Mouse (Mus musculus) thymus, postnatal 10 days (tissue): ENCODE results near the gene Hs3st3b1.

Experiments
- DNase-seq, 2 experiments: peaks; one replicate each; pipeline ENCODE4 v3.0.0; 2021; ENCODE audit warnings: low spot score in 2 of 2

The Hs3st3b1 gene

DNA sequence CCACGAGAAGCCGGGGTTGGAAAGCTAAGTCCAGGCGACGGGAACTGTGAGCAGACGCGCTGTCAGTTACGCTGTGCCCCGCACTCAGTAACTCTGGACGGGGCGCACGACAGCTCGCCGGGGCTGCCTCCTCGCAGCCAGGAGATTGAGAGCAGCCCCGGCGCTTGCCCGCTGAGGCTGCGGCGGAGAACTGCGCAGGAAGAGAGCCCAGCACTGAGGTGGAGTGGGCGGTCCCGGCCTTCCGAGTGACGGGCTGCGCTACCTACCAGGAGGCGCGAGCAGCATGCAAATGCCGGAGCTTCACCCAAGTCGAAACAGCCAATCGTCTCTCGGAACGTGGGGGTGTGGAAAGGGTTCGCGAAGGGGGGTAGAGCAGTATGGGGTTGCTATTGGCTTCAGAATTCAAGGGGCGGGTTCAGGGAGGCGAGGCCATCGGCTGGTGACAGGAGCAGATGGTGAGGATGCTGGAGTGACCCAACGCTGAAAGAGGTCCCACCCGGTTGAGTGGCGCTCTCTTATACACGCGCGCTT, at the start of gene Hs3st3b1:
Hs3st3b1 (minus strand) TSS at position 200 of the 531 bp plus-strand sequence.
- peak; percentile 88 to 90 for DNase-seq

DNA sequence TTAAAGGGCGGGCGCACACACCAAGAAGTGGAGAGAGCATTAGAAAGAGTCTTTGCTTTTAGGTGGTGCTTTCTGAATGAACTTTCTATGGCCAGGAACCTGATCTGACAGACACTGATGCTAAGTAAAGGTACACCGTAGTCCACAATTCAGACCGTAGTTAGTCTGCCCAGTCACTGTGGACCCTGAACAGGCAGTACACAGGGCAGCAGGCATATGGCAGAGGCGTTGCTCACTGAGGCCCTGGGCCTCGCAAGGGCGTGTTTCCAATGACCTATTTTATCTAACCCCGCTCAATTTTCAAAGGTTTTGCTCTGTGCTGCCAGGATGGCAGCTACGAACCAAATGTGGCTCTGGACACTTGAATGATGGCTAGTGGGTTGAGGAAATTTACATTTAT, 49.4 kb upstream of the Hs3st3b1 start:
- no peak for DNase-seq

DNA sequence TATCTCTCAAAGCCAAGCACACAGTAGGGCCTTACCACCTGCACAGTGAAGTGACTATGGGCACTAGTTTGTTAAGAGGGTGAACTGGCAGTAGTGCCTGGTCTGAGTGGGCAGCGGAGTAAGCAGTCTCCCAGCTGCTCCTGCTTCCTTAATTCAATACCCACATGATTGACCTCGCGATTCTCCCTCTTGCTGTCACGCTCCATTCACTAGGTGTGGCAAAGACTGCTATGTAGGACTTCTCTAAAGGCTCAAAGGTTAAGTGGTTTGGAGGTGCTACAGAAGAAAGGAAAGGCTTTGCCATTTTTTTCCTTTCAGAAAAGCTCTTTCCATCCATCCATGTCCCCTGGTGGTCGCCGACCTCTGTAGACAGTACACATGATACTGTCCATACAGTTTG, 48.7 kb upstream of the Hs3st3b1 start:
- no peak for DNase-seq

DNA sequence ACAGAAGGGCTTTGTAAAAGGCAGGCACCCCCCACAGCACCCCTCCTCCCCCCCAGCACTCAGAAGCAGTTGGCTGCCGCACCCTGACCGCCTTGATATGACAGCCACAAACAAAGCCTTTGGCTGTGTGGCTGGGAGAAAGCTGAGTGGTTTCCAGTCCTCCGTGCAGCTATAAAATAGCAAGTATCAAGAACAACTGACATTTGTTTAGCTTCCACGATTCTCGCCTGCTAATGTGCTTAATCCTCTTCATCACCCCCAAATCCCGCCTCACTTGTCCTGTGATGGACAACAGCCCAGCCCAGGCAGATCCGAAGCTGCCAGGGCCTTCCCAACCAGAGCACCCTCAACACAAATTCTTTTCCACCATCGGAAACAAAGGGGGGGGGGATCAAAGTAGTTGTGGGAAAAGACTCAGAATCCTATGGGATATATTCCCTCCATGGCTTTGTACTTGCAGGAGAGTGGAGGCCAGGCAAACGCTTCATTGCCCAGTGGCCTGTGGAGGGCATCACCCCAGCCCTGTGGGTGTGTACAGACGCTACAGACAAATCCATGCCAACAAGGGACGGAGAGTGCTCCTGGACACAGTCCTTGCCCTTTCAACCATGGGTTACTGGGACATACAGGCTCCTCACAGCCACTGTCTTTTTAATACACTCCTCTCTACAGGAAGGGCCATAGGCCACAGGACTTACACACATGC, 47.3 kb upstream of the Hs3st3b1 start:
- DNase-seq = no peak

DNA sequence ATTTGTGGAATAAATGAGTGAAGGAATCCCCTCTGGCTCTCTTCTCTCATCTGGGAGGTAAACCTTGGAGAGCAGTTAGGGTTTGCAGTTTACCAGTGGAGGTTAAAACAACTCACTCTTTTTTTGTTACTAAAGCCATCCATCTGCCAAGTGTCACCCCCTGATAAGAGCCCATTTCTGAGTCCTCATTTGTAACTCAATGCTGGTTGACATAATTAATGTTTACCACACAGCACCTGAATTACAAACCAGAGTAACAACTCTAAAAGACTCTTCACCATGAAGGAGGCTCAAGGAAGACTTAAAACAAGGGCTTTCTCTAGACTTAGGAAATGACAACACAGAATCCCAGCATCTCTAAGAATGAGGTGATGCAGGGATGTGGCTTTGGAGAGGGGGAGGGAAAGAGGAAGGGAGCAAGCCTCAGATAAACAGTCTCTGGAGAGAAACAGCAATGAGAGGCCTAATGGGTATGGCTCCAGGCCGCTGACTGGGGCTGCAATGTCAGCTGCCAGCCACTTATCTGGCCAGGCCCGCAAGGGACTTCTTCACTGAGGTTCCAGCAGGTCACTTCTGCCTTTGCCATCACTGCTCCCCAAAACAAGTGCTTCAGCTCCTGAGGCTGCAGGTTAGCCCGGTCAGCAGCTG, 46.4 kb upstream of the Hs3st3b1 start:
- DNase-seq = no peak

DNA sequence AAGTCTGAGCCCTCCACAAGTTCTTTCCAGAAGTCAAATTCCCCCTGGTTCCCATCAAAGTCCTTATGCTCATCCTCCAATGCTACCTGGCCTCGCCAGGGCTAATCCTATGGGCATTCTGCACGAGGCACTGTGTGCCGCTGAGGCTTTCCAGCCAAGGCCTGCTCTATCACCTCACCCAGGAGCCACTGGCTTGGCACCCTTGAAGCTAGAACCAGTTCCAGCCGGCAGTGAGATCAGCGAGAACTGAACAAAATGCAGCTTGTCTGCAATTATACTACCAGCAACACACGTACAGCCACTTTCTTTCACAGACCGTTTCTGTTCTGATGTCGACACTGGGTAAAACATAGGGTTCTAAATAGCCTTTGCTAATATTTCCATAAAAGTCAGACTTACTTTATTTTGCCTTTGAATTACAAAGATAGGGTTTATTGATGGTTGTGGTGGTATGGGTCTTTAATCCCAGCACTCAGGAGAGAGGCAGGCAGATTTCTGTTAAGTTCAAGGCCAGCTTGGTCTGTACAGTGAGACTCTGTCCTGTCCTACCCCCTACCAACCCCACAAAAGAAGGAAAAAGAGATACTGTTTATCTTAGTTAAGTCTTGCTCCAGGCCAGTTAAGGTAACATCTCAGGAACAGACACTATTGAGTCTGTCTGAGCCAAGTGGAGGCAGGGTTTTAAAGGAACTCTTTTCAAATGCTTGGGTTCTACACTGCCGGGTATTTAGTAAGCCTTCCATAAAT, 45.7 kb upstream of the Hs3st3b1 start:
- no peak for DNase-seq

DNA sequence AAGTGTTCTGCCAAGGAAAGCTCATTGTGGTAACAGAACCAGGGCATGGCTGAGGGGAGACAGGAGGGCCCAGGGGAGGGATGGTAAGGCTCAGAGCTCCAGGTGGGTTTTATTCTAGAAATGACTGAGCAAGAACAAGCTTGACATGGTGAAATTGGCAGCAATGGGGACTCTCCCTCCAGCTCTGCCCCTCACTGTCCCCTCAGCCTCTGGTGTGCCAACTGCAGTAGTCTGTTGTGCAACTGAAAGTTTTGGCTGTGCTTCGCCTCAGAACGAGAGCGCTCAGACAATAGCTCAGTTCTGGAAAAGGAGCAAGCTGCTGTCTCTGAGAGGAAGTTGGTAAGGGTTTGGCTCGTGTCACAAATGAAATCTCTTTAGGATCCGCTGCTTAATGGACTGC, 43.3 kb upstream of the Hs3st3b1 start:
- no peak for DNase-seq

DNA sequence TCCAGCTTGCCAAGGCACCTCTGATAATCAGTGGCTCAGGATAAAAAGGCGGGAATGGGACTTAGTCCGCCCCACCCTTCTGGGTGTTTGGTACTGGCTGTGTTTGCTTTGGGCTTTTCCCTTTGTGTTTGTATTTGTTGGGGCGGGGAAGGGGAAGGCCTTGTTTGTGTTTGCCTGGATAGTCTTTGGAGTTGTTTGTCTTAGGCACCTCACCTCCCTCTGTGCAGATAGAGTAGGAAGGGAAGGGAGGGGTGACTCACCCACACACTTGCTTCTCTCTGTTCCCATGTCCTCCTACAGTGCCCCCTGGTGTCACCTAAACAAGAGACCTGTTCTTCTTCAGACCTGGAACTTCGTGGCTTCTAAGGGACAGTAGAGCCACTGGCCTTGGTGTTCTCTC, 35.1 kb upstream of the Hs3st3b1 start:
- peak in 1 of 2 experiments; percentile 39 for DNase-seq

DNA sequence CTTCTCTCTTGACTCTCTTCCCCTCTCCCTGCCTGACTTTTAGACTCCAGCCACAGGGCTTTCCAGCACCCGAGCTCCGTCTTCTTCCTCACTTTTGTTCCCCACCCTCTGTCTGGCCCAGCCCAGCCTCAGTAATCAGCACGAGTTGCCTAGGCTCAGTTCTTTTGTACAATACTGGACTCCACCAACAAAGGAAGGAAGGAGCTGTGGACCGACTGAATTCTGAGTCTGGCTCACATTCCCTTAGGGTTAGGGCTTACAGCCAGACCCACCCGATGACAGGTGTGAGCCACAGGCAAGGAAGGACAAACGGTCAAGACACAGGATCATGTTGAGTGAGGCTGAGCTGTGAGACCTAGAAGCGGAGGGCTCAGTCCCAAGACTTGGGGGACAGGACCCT, 34.7 kb upstream of the Hs3st3b1 start:
- DNase-seq = no peak

DNA sequence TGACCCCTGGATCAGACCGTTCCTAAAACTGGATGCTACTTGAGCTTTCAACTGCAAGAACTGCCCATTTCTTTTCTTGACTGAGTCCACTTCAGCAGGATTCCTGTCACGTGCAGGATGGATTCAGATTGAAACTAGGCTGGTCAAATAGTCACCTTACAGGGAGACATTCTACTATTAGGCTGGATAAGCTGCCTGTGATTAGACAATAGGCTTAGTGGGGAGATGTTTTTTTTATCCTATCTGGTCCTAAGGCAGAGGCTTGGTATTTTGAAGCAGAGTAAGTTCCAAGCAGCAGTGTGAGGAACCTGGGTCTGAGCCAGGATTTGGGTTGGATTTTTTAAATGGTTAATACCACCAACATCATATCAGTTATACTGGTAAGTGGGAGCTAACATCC, 31.8 kb upstream of the Hs3st3b1 start:
- no peak for DNase-seq

DNA sequence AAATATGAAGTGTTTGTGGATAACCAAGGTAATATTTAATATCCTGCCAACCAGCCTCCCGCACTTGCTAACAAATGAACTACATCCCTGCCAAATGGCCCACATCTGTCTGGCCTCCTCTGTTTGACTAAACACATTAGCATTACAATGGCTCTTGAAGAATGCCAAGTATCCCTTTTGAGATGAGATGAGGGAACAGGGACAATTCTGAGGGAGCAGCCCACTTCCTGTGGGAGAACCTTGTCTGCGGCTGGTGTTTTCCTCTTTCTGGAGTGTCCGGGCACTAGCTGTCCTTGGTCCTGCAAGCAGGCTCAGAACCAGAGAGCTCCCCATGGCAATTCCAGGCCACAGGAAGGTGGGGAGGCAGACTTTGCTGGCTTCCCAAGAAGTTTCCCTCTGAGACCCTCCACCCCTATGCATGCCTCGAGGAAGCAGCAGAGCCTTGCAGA, 30.7 kb upstream of the Hs3st3b1 start:
- DNase-seq = no peak

DNA sequence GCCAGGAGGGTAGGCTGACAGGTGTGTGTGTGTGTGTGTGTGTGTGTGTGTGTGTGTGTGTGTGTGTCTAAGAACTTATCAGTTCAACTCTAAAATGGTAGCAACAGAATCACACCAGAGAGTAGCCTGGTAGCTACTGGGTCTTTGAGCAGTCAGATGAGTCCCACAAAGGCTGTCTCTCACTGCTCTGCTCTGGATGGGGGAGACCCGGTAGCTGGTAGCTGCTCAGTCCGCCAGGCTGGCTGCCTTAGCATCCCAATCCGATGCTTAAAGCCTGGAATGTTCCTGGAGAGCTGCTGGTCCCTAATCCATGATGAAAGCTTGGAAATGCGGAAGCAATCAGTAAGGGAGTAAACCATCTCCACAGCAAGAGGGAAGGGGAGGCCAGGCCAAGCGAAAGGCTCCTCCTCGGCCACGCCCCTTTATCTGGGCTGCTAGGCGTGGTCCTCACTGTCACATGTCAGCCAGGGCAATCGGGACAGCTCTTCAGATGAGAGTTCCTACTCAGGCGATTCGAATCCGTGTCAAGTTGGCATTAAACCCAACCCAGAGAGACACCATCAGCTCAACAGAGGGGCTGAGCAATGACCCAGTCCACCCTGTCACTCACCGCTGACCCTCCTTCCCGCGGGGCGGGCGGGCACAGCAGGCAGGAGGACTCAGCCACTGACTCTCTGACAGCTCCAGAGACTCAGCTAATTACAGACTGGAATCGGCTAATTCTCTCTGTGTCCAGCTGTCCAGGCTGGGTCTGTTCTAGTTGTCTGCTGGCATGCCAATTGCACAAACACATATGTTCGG, 29.9 kb upstream of the Hs3st3b1 start:
- DNase-seq = no peak

DNA sequence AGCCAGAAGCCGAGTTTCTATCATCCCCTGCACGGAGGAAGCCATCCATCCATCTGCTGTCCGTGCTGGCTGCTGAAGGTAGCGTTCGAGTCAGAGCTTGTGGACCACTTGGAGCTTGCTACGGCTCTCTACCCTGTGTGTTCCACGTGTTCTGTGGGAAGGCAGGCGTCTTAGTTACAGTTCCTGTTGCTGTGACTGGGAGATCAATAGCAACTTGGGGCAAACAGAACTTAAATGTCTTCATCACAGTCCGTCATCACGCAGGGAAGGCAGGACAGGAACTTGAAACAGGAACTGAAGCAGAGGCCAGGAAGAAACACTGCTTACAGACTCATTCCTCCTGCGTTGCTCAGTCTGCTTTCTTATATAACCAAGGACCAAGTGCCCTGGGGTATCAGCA, 26.3 kb upstream of the Hs3st3b1 start:
- no peak for DNase-seq

DNA sequence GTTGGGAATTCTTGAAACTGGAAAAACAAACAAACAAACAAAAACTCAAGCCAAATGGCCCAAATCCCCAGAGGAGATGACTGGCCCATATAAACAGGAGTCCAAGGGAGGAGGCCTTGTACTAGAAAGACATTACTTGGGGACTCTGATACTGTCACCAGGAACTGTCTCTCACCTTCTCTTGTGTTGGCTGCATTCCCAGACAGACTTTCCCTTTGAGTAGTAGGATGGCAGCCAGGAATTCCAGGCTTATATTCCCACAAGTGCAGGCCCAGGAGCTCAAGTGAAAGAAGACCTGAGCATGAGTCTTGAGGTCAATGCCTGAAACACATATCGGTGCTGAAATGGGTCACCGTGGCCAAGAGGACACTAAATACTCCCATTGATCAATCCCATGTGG, 24.9 kb upstream of the Hs3st3b1 start:
- no peak for DNase-seq

DNA sequence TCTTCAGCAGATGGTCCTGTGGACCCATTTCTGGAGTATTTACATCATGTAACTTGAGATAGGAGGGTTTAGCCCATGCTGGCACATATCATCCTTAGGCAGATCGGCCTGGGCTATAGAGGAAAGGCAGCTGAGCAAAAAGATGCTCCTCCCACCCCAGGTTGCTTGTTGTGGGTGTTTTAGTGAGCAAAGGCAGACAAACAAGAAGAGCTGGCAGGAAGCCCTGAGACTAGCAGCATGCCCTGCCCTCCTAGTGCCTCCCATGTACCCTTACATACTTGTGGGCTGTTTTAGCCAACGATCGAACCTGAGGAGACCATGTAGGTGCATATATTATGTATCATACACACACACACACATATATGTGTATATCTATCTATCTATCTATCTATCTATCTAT, 21.9 kb upstream of the Hs3st3b1 start:
- DNase-seq = no peak

DNA sequence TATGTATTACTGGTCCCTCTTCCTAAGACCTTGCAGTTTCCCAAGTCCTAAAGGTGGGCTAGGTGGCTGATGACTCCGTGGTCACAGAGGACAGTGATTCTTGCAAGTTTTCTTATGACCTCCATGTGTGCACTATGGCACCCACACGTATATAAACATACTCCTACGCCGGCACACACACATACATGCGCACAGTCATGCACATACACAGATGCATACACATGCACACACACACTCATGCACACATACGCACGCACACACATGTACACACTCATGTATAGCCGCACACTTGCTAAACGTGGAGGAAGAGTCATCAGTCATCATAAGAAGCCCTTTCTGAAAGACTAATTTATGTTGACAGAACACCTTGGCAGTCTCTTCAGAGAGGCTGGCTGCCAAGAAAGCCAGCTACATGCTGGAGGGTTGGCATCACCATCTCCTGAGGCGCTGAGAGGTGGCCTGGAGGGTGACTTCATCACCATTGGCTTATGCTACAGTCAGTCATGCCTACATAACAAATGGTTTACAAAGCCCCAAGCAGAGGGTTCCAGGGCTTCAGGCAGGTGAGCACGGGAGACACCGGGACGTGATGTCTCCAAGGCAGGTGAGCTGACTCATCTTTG, 21.3 kb upstream of the Hs3st3b1 start:
- DNase-seq = no peak

DNA sequence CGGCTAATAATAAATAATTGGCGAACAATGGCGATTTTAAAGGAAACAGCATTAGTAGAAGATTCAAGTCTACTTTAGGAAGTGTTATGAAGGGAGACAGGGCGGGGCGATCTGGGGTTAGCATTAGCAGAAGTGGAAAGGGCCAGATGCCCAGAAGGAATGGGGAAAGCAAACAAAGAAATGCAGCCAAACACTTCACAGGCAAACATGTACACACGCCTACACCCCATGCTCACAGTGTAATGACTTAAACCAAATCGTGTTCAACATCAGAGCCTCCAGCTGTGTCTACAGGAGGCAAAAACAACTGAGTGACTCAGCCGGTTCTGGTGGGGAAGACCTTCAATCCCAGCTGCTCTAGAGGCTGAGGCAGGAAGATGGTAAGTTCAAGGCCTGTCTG, 20.1 kb upstream of the Hs3st3b1 start:
- no peak for DNase-seq

DNA sequence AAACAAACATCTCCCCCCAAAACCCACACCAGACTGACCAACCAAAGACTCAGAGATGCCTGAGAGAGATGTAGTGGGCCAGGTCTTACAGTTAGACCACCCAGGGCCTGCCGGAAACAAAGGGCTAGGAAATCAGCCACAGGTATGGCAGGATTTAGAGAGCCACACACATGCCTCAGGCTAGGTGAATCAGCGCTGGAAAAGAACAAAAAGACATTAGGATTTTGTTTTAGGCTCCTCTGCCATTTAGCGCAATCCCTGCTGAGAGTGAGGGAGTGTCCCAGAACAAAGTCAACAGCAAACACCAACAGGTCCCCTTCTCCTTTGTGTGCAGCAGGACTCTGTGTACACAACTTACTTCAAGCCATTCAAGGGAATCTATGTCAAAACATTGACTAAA, 14.6 kb upstream of the Hs3st3b1 start:
- no peak for DNase-seq

DNA sequence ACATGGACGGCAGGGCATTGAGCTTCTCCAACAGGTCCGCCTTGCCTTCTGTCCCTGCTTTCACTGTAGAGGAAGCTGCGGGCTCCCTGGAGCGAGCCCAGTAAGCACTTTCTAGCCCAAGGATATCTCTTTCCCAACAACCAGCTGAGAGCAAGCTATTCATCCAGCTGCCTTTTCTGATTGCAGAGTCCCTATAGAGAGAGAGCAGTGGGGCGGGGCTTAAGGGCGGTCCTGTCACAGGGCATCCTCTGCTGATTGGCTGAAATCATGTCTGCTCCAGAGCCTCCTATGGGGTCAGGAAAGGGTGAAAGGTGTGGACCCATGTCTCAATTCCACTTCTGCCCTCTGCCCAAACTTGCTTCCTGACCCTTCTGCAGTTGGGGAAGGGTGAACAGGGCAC, 4.8 kb upstream of the Hs3st3b1 start:
- no peak for DNase-seq

DNA sequence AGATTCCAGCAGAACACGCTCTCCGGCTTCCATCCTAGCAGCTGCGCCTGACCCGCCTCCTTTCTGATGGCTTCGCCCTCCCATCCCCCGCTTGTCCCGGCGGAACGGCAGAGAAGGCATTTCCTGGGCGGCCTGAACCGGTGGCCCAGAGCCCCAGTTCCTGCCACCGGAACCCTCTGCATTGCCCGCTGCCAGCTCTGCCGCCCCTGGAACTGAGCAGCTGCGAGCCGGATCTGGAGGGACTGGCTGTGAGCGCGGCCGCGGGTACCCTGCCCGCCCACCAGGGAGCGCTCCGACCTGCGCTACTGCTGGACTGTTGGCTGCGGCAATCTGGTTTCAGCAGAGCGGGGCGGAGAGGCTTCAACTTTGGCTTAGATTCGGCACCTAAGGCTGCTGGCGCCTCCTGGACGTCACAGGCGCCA, 3.1 kb upstream of the Hs3st3b1 start:
- peak; percentile 62 to 82 for DNase-seq

DNA sequence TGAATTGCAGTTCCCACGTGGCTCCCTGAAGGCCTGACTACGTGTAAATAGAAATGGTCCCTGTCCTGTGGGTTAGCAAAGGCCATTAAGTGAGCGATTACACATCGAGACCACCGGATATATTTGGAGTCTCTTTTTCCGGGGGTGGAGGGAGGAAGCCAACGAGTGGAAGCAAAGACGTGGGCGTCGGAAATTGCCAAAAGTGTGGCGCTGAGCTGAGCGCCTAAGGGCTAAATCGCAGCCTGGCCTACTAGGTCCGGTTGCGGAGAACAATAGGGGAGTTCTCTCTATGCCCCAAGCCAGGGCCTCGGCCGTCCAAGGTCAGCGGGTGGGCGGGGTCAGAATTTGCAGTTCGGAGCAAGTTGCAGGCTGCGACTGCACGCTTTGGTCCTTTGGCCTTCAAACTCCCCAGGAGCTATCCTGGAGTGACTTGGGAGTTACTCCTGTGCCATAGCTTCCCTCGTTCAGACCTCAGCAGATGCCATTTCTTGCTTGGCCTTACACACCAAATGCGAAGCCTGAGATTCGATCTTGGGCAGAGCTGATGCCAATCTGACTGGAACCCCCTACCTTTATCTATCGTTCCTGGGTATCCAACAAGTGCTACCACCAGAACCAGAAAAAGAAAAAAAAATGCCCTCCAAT, 2.3 kb upstream of the Hs3st3b1 start:
- DNase-seq = peak in 1 of 2 experiments; percentile 12
